Mouse (Mus musculus) forebrain, embryonic 11.5 days (tissue): ENCODE measurements around the gene Hlcs. TPM values are rescaled to one million over a fixed set of nuclear protein-coding genes. Genes with fewer than 3 reads are reported as not detected.

Experiments used
- ATAC-seq: fragments of 200-750 bp; cut with Nextera tagmentation; replicated peaks from 2 replicates; pipeline ENCODE4 v1.8.0; 2017; ENCODE audit warnings: moderate TSS enrichment; ENCODE audit not compliant: low FRiP score
- DNase-seq: peaks from one replicate; pipeline ENCODE4 v3.0.0-alpha.2; 2017; ENCODE audit warnings: low spot score
- H3K27ac ChIP-seq: fragments of 300-500 bp; sonication (generic); 2 replicates; pipeline ENCODE4 v1.5.1; 2014; ENCODE audit warnings: low read depth, low read length
- H3K27me3 ChIP-seq: fragments of 300-500 bp; sonication (generic); 2 replicates; pipeline ENCODE4 v1.6.1; 2014; ENCODE audit warnings: mild to moderate bottlenecking, low read length, mixed read lengths; ENCODE audit not compliant: control insufficient read depth, insufficient read depth
- H3K36me3 ChIP-seq: fragments of 300-500 bp; sonication (generic); 2 replicates; pipeline ENCODE4 v1.6.1; 2014; ENCODE audit warnings: mild to moderate bottlenecking, low read length, moderate library complexity, mixed read lengths; ENCODE audit not compliant: control insufficient read depth, insufficient read depth
- H3K4me1 ChIP-seq: fragments of 300-500 bp; sonication (generic); replicated peaks from 2 replicates; pipeline ENCODE4 v1.6.1; 2014; ENCODE audit warnings: low read length, mixed read lengths; ENCODE audit not compliant: control insufficient read depth, insufficient read depth
- H3K4me2 ChIP-seq: fragments of 300-500 bp; sonication (generic); 2 replicates; pipeline ENCODE4 v1.6.1; 2014; ENCODE audit warnings: low read depth, mild to moderate bottlenecking, low read length, moderate library complexity, mixed read lengths; ENCODE audit not compliant: severe bottlenecking
- H3K4me3 ChIP-seq: fragments of 300-500 bp; sonication (generic); 2 replicates; pipeline ENCODE4 v1.5.1; 2014; ENCODE audit warnings: low read depth, low read length
- H3K9ac ChIP-seq: fragments of 300-500 bp; sonication (generic); 2 replicates; pipeline ENCODE4 v1.6.1; 2014; ENCODE audit warnings: low read length
- H3K9me3 ChIP-seq: fragments of 300-500 bp; sonication (generic); 2 replicates; pipeline ENCODE4 v1.6.1; 2016; ENCODE audit warnings: low read length, mixed read lengths; ENCODE audit not compliant: control insufficient read depth
- WGBS: fragments of 180-500 bp; shearing (Covaris S2); extraction: QIAGEN DNeasy Blood & Tissue Kit; methylation state at CpG from one replicate; pipeline ENCODE4 v1.1.7; 2014; 5-methylcytosine and 5-hydroxymethylcytosine counted together
- microRNA-seq: library from miRNA; unstranded; fragments of <30 nt; microRNA quantifications from one replicate; pipeline ENCODE4, GENCODE M21; 2016; ENCODE audit not compliant: insufficient number of aligned reads
- polyA plus RNA-seq: library from polyadenylated mRNA; unstranded; fragments of >200 nt; fragmentation: Nextera tagmentation; extraction: Ambion mirVana; gene quantifications from 2 replicates; pipeline ENCODE4 v1.2.1, GENCODE M21; 2014

Hlcs gene
- polyA plus RNA-seq, 1 experiment from 2014 or later = 13.8 TPM

DNA sequence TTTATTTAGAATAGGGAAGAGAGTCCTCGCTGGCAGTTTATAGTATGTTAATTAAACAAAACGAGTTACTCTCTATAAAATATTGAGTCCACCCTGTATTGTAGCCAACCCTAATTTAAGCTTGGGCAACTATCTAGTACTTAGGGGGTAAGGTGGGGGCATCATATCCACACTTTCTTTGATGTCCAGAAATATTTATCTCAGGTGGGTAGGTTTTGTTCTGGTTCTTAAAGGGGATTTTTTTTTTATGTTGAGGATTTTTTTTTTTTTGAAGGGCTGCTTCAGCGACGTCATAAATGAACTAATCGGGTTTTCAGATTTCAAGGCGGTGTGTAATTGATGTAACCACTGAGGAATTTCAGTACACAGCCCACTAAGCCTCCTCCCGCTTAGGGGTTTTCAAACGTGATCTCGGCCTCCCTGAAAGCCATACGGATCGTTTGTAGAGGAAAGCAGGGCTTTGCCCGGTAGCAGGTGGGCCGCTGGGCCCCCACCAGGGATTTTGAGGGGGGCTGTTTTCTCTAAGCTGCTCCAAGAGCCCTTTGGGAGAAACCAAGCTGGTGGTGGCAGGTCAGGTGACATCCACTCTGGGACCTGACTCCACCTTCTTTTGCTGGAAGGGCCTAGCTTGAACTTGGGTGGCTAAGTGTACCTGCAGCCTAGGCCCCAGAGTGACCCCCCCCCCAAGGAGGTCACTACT, 233.4 kb downstream of the Hlcs start:
- no peak overlapping the region for H3K4me3 ChIP-seq
- DNase-seq = peak; percentile 63
- no peak for ATAC-seq
- no peak overlapping the region for H3K27ac ChIP-seq
- H3K4me1 ChIP-seq = peaks cover 13% of the 10 kb centered on the region
- no peak overlapping the region for H3K9ac ChIP-seq
- H3K27me3 ChIP-seq = peaks cover 92% of the 10 kb centered on the region
- H3K9me3 ChIP-seq = no peaks in the 10 kb centered on the region
- H3K4me2 ChIP-seq = no peak overlapping the region
- WGBS = under 1% methylated on average over 13 of the region's 13 CpGs
- no peaks in the 10 kb centered on the region for H3K36me3 ChIP-seq

DNA sequence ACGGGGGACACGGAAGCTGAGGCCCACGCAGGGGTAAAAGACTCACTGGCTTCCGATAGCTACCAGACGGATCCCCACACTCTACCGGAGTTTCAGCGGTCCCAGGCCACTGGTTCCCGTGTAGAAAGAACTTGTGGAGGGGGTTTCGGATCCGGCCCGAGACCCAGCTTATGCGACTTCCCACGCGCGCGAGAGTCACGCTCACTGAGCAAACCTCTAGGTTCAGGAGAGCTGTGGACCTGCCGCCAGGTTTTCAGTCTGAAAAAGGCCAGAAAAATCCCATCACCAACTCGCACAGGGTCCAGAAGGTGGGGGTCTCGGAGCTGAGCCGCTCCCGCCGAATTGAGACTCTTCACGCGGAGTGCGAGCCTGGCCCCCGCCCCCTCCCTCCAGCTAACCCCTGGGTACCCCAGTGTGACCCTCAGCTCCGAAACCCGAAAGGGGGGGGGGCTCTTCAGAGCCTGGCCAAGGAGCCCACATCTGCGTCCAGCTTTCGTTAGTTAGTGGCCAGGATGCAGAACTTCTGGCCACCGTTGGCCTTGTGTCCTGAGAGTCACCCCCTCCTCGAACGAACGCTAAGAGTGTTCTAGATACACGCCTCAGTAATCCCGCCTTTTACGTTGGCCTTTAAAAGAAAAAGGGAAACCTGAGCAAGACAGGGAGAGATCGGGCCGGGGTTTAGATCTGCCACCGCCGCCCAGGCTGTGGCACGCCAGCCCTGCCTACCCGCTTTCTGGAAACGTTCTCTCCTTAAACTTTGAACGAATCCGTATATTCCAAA, 234.1 kb downstream of the Hlcs start:
- no peak for ATAC-seq
- Histone ChIP-seq H3K4me1 (peaks cover 7% of the 10 kb centered on the region), H3K27ac (no peak overlapping the region), H3K9ac (no peak overlapping the region), H3K36me3 (no peaks in the 10 kb centered on the region), H3K4me3 (0 out of 2 replicates have a peak overlapping the region, but pooled peaks have one; percentile 5), H3K9me3 (no peaks in the 10 kb centered on the region), H3K27me3 (peaks cover 85% of the 10 kb centered on the region), H3K4me2 (no peak overlapping the region)
- DNase-seq = no peak
- 1% methylated on average over 47 of the region's 47 CpGs for WGBS

Small RNAs within 50 kb of the gene (microRNA-seq; reads per million reads assigned to microRNA genes)
- gene Gm23062 = not detected

Other genes with a start within 250 kb of the Hlcs start
- gene Sim2, start 228.6 kb downstream of the Hlcs start, polyA plus RNA-seq = 1.2 and 1.3 TPM in 2 replicates
- gene Ripply3, start 14.8 kb upstream of the Hlcs start, polyA plus RNA-seq = 5.4 and 5.7 TPM in 2 replicates
- 458 and 484 TPM in 2 replicates for gene Ttc3, start 57.0 kb upstream of the Hlcs start, polyA plus RNA-seq
- gene Pigp, start 58.3 kb upstream of the Hlcs start, polyA plus RNA-seq = 92.3 and 97.6 TPM in 2 replicates
- 51.3 and 59.6 TPM in 2 replicates for gene Vps26c, start 213.3 kb upstream of the Hlcs start, polyA plus RNA-seq